Mouse (Mus musculus) layer of hippocampus, postnatal 36 days (tissue): Measurements from ENCODE around the gene Rps28. TPM values are rescaled to one million over a fixed set of nuclear protein-coding genes. Genes with fewer than 3 reads are reported as not detected.
"Not testable (repeated sequence)": the region's sequence is repeated elsewhere in the genome, so short reads cannot be mapped to it uniquely, and the experiment has no call there.

Source experiments
- DNase-seq, 2 experiments: peaks; one replicate each; pipeline ENCODE4 v3.0.0; 2022
- total RNA-seq, 2 experiments: library from RNA; stranded (reverse); gene quantifications; 2 replicates each; pipeline ENCODE4 v1.2.3; 2021

Rps28 gene
- 100 to 1,000 TPM; 742 to 754 TPM for total RNA-seq

DNA sequence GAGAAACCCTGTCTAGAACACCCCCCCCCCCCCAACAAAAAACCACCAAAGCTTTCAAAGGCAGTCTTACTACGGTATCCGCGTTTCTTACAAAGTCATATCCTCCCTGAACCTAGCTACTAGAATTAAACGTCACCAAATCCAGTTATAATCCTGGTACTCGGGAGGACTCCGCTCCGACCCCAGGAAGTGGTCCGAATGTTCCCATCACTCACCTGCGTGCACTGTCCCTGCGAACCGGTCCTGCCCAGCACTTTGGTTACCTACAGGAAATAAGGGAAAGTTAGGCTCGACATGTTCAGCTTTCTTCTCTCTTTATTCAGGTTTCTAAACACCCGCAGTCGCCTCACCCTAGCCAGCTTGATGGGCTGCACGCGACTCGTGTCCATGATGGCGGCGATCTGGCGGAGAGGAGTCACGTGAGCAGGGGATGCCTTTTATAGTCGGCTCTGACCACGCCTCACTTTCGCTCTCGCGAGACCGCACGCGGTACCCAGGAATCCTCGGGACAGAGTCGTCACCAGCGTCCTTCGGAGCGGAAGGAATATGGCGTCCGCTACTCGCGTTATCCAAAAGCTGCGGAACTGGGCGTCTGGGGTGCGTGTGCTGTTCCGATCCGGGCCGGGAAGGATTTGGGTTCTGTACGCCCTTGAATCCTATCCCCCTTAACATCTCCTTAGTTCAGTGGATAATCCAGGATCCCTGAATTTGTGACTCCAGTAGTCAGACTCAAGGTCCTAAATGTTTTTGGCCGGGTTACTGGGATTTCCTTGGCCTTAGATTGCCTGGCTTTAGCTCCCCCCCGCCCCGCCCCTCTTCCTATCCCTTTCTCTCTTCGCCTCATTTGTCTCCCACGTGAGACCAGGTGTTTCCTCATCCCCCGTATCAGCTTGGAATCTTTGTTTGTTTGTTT, at the start of gene Rps28, which contains the start of gene Ndufa7:
TSS of gene Rps28 (minus strand) at position 479 of the 913 bp plus-strand sequence.
TSS of gene Ndufa7 (plus strand) at position 489 of the 913 bp plus-strand sequence.
- peak; percentile 98 for DNase-seq

DNA sequence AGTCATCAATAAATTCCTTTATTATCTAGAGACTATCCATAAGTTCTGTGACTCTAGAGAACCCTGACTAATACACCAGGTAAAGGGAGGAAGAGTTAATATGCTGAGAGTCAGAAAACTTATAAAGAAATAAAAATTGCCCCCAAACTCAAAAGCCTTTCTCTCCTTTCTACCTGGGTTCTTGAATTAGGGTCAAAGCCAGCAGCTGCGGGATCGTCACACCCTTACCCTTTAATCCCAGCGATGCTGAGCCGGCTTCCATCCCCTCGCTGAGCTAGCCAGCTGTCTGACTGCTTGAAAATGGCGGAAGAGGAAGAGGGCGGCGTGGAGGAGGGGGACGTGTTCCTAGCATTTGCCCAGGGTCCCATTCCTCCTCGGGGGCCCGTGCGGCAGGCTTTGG, 49.2 kb upstream of the Rps28 start, which contains the start of gene Gm7029:
TSS of gene Gm7029 (plus strand) at position 301 of the 400 bp plus-strand sequence.
- not testable (repeated sequence) for DNase-seq

DNA sequence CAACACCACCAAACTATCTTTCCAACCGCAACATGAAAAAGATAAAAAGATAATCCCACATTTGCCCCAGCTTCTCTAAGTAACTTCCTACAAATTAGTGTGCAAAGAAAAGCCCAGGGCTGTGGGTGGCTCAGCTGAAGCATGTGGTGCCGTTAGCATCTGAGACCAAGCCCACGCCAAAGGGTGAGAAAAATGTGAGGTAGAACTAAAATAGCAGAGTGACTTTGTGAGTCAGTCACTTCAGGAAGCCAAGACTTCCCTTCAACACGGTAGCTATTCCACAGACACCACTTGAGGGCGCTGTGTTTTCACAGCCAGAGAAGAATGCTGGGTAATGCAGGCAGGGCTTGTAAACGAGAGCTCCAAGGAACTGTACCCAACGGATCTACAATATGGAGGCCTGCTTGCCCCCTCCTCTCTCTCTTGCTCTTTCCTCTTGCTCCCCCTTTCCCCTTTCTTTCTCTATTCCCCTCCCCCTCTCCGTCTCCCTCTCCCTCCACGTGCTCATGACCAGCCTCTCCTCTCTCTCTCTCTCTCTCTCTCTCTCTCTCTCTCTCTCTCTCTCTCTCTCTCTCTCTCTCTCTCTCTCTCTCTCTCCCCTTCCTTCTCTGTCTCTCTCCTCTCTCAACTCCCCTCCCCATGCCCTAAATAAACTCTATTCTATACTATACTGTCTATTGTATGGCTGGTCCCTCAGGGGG, 41.1 kb upstream of the Rps28 start:
- DNase-seq = peak; percentile 46 to 50

DNA sequence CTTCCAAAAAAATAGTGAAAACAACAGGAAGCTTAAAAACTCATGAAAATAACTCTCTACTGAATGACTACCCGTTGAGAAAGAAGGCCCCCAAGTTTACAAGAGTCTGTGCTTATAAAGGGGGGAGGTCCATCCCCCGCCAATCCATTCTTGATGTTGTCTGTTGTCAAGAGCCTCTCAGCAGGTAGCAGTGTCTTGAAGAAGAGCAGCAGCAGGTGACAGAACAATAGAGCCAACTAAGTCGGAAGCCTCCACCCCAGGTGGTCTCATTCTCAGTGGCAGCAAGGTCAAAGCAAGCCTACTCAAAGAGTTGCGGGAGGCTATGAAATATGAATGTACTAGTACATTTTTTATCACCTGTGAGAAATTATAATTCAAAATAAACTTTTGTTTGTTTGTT, 33.5 kb upstream of the Rps28 start:
- no peak for DNase-seq

DNA sequence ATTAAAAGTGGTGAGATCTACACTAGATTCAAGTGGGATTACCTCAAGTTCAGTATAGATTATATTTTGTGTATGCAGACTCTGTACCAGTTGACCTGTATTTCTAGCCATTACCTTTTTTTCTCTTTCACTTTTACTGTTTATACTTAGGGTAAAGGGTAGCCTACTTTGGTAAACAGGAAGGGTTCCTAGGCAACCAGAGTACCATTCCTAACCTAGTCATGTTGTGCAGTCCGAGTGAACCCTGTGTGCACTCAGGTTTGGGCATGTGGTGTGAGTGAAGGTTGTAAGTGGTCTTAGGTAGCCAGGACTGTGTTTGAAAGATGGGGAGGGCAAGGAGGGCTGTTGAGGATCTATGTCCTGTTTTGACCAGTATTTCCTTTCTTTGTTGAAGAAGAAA, 27.0 kb upstream of the Rps28 start:
- DNase-seq = no peak

DNA sequence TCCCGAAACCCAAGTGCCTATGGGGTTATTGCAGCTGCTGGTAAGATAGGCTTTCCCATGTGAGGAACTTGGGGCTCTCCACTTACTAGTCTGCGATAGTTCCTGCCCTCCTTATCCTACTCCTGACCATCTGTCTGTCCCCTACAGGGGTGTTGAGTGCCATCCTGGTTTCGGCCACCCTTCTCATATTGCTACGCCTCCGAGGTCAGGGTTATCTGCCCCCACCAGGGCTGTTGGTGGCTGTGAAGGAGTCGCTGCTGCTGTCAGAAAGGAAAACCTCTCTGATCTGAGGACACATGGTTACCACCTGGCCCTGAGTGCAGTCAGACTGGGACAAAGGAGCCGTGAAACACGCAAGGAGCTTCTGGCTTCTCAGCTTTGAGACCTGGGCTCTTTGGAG, 23.8 kb upstream of the Rps28 start:
- no peak for DNase-seq

DNA sequence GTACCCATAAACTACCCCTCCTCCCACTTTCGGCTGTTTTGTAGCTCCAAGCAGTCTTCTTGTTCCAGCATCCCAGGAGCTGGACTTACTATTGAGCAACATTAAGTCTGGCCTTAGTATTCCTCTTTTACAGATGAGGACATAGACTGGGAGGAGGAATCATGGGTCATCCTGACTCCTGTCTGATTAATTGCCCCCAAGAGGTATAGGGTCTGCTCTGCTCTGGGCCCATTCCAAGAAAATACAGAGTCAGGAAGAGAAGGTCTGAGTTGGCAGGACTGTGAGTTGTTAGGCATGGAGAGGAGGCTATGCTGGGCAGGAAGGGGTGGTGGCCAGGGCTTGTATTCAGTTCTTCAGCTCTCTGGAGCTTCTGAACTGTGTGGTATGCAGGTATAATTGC, 19.8 kb upstream of the Rps28 start:
- no peak for DNase-seq

DNA sequence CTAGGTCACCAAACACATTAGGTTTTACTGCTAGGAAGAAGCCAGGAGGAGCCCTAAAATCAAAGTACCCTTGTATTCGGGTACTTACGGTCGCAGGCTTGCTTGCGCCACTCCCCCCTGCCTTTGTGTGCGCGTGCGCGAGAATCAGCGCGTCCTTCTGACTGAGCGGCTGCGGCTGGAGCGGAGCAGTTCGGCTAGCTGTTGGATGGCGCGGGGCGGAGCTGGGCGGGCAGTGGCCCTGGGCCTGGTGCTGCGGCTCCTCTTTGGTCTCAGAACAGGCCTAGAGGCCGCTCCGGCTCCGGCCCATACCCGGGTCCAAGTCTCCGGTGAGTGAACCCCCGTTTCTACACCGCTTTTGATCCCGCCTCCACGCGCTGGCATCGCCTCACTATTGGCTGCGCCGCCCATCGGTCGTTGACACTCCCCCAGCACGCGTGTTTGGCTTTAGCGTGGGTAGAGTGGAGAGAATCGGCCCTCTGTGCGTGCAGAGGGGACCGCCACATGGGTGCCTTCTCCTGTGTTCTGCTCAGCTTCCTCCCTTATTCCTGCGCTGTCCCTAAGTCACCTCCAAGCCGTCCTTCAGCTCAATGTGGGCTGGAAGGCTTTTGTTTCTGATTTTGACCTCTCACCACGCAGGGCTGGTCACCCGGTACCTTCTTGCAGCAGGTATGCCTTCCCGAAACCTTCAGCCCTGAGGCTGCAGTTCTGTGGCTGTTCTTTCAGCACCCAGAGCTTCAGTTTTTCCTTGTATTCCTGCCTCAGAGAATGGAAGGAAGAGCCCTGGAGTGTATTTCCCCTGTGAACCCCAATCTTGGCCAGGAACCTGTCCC, 18.8 kb upstream of the Rps28 start, which contains the start of gene Cd320:
TSS of gene Cd320 (plus strand) at position 126 of the 830 bp plus-strand sequence.
- peak; percentile 94 to 95 for DNase-seq

DNA sequence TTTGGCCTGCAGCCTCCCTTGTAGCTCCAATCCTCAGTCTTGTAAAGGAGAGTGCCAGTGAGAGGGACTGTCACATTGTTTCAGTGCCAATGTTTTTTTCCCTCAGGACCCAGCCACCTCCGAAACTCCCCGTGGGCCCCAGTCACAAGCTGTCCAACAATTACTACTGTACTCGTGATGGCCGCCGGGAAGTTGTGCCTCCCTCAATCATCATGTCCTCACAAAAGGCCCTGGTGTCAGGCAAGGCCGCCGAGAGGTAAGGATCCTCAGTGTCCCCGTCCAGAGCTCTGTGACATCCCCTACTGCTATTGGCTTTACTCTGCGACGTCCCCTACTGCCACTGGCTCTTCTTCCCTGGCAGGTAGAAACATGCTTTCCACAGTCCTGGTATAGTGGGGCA, 5.2 kb upstream of the Rps28 start:
- DNase-seq = no peak

DNA sequence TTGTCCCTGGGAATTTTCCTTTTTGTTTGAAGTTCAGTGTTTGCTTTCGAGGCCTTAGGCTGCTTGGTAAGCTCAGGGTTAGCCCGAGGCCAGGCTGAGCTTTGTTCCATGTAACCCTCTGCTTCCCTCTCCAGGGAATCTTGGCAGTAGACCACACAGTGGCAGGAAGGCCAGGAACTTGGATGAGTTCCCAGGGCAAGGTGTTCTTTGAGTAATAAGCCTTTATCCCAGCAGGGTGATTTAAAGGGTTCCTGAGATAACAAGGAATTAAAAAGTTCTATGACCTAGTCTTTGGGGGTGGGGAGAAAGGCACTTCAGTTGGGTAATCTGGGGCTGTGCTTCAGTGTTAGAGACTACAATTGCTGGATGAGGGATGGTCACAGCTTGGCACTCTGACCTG, 4.5 kb upstream of the Rps28 start:
- no peak for DNase-seq

DNA sequence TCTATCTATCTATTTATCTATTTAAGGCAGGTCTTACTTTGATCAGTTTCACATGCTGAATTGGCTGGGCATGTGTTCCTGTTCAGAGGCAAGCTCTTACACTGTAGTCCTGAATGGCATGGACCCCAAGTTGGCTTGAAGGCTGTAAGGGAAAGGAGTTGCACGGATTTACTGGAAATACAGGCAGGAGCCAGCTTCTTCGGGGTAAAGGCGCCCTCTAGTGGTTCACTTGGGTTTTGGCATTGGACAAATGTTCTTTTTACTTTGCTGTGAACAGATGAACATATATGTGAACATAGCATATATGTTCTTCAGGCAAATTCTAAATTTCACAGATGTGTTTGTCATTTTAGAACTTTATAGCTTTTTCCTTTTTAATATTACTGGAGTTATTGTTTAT, 2.5 kb upstream of the Rps28 start:
- DNase-seq = peak; percentile 42 to 52

DNA sequence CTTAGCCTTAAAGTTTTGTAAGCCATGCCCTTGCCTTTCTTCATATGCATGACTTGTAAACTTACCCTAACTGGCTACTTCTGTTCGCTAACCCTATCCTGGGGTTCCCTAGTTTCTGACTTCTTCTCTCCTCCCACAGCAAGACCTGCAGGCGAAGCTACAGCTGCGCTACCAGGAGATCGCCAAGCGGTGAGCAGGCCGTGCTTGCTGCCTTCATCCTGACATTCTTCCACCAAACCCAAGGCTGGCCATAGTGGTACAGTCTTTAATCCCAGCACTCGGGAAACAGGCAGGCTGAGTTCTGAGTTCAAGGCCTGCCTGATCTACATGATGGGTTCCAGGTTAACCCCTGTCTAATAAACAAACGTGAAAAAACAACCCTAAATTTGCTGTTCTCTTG, 1.1 kb upstream of the Rps28 start:
- no peak for DNase-seq

DNA sequence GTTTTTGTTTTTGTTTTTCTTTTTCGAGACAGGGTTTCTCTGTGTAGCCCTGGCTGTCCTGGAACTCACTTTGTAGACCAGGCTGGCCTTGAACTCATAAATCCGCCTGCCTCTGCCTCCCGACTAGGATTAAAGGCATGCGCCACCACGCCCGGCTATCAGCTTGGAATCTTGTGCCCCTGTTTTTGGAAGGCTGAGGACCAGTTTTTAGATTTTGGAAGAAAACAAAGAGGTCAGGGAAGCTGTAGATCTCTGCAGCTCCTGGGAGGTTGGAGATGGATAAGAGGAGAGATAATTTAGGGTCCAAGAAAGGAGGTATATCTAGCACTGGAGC, 602 bp upstream of the Rps28 start:
- not testable (repeated sequence) for DNase-seq

DNA sequence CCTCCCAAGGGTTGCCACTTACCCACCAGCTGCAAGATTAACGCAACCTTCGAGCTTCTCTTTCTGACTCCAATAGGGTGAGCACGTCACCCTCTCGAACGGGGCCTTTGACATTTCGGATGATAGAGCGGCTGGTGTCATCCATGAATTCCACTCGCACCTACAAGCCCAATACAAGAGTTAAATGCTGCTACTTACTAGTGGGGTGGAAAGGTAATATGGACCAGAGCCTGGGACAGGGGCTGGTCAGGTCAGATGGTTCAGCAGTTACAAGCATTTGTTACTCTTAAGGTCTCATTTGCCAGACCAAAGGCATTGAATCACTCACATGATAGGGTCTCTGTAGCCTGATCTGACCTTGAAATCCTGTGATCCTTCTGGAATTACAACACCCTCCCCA, 1.2 kb downstream of the Rps28 start:
- DNase-seq = not testable (repeated sequence)

DNA sequence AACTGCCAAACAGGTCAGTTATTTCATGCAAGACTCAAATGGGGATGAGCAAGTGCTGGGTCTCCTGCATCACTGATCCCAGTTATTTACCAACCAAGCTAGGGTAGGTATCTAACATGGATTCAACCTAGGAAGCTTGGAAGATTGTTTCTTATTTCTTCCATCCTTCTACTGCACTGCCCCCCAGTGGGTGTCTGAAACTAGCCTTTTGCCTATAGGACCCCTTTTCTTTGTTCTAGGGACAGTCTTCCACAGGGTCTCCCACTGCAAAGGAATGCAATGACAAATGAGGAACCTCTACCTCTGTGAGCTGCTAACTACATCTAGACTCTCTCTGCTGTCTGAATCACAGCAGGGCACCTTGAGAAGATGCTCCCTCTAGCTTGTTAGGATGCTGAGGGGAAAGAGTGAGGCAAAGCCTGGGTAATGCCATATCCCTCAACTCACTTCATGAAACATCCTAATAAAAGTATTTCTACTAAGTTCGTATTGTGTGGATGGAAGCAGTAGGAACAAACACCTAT, 1.9 kb downstream of the Rps28 start:
- DNase-seq = no peak

DNA sequence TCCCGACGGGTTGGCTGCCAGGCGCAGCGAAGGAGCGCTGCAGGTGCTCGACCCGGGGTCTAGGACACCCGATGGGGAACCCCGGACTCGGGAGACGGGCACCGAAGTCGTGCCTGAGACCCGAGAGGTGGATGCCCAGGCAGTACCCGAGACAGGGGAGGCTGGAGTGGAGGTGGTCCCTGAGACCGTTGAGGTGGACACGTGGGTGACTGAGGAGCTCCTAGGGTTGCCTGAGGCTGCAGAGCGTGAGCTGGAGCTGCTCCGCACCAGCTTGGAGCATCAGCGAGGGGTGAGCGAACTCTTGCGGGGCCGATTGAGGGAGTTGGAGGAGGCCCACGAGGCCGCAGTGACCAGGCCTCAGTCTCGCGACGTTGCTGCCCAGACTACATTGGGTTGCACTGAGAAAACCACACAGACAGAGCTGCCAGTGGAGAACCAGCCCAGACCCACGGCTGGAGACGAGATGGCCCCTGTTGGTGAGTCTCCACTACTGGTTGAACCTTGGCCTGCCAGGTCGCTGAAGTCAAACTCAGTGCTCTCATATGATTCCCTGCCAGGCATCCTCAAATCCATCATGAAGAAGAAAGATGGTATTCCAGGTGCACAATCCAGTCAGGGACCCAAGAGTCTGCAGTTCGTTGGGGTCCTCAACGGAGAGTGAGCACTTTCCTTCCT, 6.3 kb downstream of the Rps28 start:
- DNase-seq = no peak

DNA sequence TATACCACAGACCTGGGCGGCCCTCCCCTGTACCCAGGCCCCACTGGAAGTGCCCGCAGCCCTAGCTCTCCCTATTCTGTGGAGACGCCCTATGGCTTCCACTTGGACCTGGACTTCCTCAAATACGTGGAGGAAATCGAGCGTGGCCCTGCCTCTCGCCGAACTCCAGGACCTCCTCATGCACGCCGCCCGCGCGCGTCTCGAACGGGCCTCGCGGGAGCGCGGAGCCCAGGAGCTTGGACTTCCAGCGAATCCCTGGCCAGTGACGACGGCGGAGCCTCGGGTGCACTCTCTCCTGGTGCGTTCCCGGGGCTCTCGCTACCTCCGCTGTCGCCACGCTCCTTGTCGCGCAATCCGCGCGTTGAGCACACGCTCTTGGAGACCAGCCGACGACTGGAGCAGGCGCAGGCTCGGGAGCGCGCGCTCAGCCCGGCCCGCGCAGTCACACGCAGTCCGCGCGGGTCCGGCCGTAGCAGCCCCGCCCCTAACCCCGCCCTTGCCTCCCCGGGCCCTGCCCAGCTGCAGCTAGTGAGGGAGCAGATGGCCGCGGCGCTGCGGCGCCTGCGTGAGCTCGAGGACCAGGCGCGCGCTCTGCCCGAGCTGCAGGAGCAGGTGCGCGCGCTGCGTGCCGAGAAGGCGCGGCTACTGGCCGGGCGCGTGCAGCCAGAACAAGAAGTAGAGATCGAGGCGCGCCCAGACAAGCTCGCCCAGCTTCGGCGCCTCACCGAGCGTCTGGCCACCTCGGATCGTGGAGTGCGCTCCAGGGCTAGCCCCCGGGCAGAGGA, 7.0 kb downstream of the Rps28 start:
- peak; percentile 89 for DNase-seq

DNA sequence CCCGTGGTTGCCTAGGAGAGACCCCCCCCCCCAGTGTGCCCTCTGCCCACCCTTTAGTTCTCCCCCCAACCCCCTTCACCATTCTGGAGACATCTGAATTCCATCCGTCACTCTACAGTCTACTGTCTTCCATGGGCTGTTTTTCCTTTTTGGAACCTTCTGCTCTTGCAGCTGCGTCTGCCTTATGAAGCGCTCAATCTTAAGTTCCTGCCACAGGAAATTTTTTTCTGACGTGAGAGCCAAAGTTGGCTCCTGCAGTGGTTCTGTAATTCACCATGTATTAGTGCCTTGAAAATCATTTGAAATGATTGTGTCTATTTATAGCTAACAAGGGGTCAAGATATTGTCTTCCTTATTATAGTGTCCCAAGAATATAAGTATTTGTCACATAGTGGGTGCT, 7.8 kb downstream of the Rps28 start:
- DNase-seq = no peak

DNA sequence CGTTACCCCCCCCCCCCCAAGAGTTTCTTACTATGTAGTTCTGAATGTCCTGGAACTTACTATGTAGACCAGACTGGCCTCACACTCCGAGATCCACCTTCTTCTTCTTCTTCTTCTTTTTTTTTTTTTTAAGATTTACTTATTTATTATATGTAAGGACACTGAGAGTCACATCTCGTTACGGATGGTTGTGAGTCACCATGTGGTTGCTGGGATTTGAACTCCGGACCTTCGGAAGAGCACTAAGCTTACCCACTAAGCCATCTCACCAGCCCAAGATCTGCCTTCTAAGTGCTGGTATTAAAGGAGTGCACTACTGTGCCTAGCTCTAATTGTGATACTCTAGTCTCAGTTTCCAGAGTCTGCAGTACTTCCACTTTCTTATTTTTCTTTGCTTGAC, 9.0 kb downstream of the Rps28 start:
- no peak for DNase-seq

DNA sequence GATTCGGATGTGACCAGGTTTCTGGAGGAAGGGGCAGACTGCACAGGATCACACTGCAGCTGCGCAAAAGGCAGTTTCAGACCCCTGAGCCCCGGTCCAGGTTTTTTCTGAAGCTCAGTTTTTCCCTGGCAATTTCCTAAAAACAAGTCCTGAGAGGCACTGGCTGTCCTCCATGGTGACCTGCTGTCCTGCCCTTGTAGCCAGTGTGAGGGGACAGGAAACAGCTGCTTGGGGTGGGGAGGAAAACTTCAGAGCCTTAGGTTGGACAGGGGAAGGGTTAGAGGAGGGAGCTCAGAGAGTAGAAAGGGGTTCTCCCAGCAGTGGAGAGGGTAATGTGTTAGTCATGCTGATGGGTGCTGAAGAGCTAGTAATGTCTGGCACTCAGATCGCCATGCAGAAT, 11.4 kb downstream of the Rps28 start:
- no peak for DNase-seq

DNA sequence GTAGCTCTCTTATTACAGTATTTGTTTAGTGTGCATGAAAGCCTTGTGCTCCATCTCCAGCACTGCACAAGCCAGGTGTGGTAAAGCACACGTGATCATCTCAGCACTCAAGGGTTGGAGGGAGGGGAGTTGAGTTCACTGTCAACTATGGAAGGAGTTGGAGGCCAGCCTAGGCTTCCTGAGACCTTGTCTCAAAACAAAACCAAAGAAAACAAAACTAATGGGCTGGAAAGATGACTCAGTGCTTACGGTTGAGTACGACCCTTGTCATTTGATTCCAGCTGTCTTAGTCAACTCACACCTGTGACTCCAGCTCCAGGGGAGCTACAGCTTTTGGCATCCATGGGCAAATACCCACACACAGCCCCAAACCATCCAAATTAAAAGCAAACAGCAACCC, 11.9 kb downstream of the Rps28 start:
- DNase-seq = no peak
